Mouse (Mus musculus) neural tube, embryonic 11.5 days (tissue): ENCODE results near the gene Tmeff2. TPM values are rescaled to one million over a fixed set of nuclear protein-coding genes. Genes with fewer than 3 reads are reported as not detected.

Source experiments
- ATAC-seq: fragments of 200-750 bp; cut with Nextera tagmentation; 2 replicates; pipeline ENCODE4 v1.8.0; 2017; ENCODE audit warnings: moderate number of reproducible peaks, mild to moderate bottlenecking, moderate TSS enrichment, moderate library complexity; ENCODE audit not compliant: insufficient read depth, low FRiP score, low TSS enrichment
- DNase-seq: peaks from one replicate; pipeline ENCODE4 v3.0.0-alpha.2; 2015; ENCODE audit warnings: low spot score
- H3K27ac ChIP-seq: fragments of 300-500 bp; sonication (generic); 2 replicates; pipeline ENCODE4 v1.5.1; 2014; ENCODE audit warnings: low read depth, mild to moderate bottlenecking, low read length
- H3K27me3 ChIP-seq: fragments of 300-500 bp; sonication (generic); 2 replicates; pipeline ENCODE4 v1.6.1; 2014; ENCODE audit warnings: mild to moderate bottlenecking, low read length, mixed read lengths; ENCODE audit not compliant: control insufficient read depth, insufficient read depth
- H3K36me3 ChIP-seq: fragments of 300-500 bp; sonication (generic); 2 replicates; pipeline ENCODE4 v1.6.1; 2014; ENCODE audit warnings: mild to moderate bottlenecking, low read length, moderate library complexity, mixed read lengths; ENCODE audit not compliant: control insufficient read depth, insufficient read depth
- H3K4me1 ChIP-seq: fragments of 300-500 bp; sonication (generic); 2 replicates; pipeline ENCODE4 v1.6.1; 2014; ENCODE audit warnings: low read length, mixed read lengths; ENCODE audit not compliant: control insufficient read depth, insufficient read depth
- H3K4me2 ChIP-seq: fragments of 300-500 bp; sonication (generic); 2 replicates; pipeline ENCODE4 v1.6.1; 2014; ENCODE audit warnings: low read depth, mild to moderate bottlenecking, moderate library complexity
- H3K4me3 ChIP-seq: fragments of 300-500 bp; sonication (generic); 2 replicates; pipeline ENCODE4 v1.5.1; 2014; ENCODE audit warnings: low read depth, low read length
- H3K9ac ChIP-seq: fragments of 300-500 bp; sonication (generic); 2 replicates; pipeline ENCODE4 v1.6.1; 2014; ENCODE audit warnings: mild to moderate bottlenecking, low read length
- H3K9me3 ChIP-seq: fragments of 300-500 bp; sonication (generic); 2 replicates; pipeline ENCODE4 v1.6.1; 2016; ENCODE audit warnings: low read length; ENCODE audit not compliant: control insufficient read depth
- WGBS: fragments of 180-500 bp; shearing (Covaris S2); extraction: QIAGEN DNeasy Blood & Tissue Kit; methylation state at CpG from one replicate; pipeline ENCODE4 v1.1.7; 2014; 5-methylcytosine and 5-hydroxymethylcytosine counted together
- polyA plus RNA-seq: library from polyadenylated mRNA; unstranded; fragments of >200 nt; fragmentation: Nextera tagmentation; extraction: Ambion mirVana; gene quantifications from 2 replicates; pipeline ENCODE4 v1.2.1, GENCODE M21; 2014

Gene Tmeff2
- polyA plus RNA-seq, 1 experiment from 2014 or later: 32.9 TPM

DNA sequence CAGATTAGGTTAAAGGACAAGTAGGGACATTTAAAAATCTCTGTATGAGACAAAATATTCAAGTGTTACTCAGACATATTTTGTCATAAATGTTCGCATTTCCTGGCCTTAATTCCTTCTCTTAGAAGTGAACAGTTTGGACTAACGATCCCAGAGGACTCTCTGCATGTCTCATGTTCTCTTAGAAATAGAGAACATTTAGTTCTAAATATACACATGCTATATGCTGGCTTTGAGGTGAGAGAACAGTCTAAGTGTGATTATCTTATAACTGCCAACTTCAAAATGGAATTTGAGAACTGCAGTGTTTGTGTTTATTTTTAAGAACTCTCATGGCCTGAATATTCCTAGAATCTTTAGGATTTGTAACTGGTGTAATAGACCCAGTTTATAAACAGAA is 69.2 kb downstream of the Tmeff2 start:
- ATAC-seq: no peak
- H3K4me2 ChIP-seq: no peak overlapping the region
- no peaks in the 10 kb centered on the region for H3K9me3 ChIP-seq
- H3K4me1 ChIP-seq: no peaks in the 10 kb centered on the region
- H3K36me3 ChIP-seq: no peaks in the 10 kb centered on the region
- H3K9ac ChIP-seq: no peak overlapping the region
- H3K27me3 ChIP-seq: no peaks in the 10 kb centered on the region
- DNase-seq: no peak
- WGBS: 90% methylated on average over 2 of the region's 2 CpGs
- H3K4me3 ChIP-seq: no peak overlapping the region
- H3K27ac ChIP-seq: no peak overlapping the region

DNA sequence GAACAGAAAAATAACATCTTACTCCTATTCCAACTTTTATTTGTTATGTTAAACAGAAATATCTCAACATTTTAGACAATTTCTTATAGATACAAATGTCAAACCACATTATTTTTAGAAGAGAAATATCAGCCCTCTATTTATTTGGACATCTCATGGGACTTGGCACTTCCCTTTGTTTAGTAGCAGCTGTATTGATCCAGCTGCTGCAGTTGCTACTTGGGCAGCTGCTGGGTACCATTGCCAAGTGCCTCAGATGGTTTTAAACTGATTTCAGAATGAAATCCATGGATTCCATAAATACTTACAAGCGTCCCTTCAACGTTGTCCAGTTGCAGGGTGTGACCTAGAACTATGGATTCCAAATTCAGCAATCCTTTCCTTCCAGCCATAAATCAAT is 70.4 kb downstream of the Tmeff2 start:
- ATAC-seq: no peak
- Histone ChIP-seq H3K4me3 (no peak overlapping the region), H3K36me3 (no peaks in the 10 kb centered on the region), H3K4me1 (no peaks in the 10 kb centered on the region), H3K9me3 (no peaks in the 10 kb centered on the region), H3K27me3 (no peaks in the 10 kb centered on the region), H3K9ac (no peak overlapping the region), H3K27ac (no peak overlapping the region), H3K4me2 (no peak overlapping the region)
- DNase-seq: no peak
- 81% methylated on average over 2 of the region's 2 CpGs for WGBS

DNA sequence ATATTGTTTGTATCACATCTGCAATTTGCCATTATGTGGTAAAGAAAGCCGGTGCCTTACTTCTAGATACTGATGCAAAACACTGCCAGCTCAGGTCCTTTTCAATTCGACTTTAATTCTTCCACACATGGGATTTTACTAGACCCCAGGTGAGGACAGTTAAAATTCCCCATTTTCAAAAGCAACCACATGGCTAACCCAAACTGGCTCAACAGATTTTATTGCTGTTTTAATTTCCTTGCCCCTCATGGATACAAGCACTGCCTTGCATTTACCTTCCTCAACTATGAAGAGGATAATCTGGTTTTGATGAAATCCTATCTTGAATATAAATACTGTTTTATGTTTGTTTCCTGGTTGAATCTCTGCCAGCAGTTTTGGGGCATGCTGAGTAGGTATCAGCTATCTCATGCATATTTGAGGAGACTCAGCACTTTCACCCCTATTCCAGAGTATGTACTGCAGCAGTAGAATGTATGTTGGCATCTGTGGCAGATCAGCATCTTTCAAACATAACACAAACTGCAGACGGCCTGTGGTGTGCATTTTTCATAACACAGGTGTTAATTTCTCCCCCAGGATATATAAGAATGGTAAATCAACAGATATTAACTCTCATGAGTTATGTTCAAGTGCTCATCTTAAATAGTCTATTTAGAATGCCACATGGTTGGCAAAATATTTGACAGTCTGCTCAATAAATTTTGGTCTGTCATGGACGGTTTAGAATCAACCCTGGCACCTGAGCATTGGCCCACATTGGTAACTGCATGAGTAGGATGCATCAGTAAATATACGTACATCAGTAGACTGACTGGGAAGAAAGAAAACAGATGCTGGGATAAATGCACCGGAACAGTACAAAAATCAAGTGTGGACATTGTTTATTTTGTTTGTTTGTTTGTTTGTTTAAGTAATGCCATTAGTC is 72.3 kb downstream of the Tmeff2 start:
- Histone ChIP-seq H3K27ac (no peak overlapping the region), H3K9ac (no peak overlapping the region), H3K36me3 (no peaks in the 10 kb centered on the region), H3K27me3 (no peaks in the 10 kb centered on the region), H3K9me3 (no peaks in the 10 kb centered on the region), H3K4me3 (no peak overlapping the region), H3K4me1 (no peaks in the 10 kb centered on the region), H3K4me2 (no peak overlapping the region)
- ATAC-seq (no peak), DNase-seq (no peak)
- 83% methylated on average over 6 of the region's 6 CpGs for WGBS

DNA sequence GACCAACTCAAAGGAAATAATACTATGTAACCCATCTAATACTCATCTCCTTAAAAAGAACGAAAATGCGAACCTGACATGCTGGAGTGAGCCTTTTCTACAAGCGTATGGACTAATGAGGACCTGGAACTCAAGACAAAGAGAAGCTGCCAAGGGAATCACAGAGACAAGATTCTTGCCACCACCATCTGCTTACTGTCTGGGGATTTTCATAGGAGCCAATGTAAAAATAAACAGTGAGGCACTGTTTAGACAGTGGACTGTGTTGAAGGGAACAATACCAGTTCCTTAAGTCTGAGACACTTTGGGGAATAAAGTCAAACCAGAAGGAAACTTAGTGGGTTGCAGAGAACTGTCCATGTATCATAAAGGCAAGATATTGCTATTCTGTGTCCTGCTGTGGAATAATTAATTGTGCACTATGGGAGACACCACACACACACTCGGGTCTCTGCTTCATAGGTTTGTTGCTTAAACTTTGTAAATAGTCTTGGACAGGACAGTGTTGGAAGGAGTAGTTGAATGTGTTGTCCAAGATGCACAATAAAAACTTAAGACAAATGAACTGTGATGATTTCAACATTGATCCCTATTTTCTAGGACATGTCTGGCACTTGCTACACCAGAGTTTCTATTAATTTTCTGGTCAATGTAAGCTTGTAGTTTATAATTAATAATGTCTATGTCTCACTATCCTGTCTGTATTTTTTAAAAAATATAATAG is 79.1 kb downstream of the Tmeff2 start:
- Histone ChIP-seq H3K9ac (no peak overlapping the region), H3K4me2 (no peak overlapping the region), H3K27me3 (no peaks in the 10 kb centered on the region), H3K4me1 (no peaks in the 10 kb centered on the region), H3K4me3 (no peak overlapping the region), H3K36me3 (no peaks in the 10 kb centered on the region), H3K27ac (no peak overlapping the region), H3K9me3 (no peaks in the 10 kb centered on the region)
- ATAC-seq: no peak
- DNase-seq: no peak
- WGBS: 82% methylated on average over 4 of the region's 4 CpGs

DNA sequence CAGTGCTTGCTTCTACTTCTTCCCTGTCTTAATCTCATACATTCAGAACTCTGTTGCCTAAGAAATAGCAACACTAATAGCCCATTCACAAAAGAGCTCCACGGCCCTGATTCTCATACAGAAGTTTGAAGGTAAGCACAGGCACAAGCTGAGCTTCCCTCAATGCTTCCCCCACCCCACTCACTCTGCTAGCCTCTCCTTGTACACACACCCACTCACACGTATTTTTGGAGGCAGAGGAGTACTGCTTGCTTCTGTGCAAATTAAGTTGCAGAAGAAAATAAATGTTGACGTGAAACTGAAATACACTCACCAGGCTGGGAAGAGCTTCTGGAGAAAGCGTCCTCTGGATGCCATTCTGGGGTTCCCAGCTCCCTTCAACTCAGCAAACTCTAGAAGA is 80.1 kb downstream of the Tmeff2 start:
- H3K36me3 ChIP-seq: no peaks in the 10 kb centered on the region
- DNase-seq: no peak
- ATAC-seq: no peak
- H3K4me3 ChIP-seq: no peak overlapping the region
- WGBS: 84% methylated on average over 4 of the region's 4 CpGs
- H3K9ac ChIP-seq: no peak overlapping the region
- H3K9me3 ChIP-seq: no peaks in the 10 kb centered on the region
- H3K4me2 ChIP-seq: no peak overlapping the region
- H3K4me1 ChIP-seq: no peaks in the 10 kb centered on the region
- no peak overlapping the region for H3K27ac ChIP-seq
- H3K27me3 ChIP-seq: no peaks in the 10 kb centered on the region

DNA sequence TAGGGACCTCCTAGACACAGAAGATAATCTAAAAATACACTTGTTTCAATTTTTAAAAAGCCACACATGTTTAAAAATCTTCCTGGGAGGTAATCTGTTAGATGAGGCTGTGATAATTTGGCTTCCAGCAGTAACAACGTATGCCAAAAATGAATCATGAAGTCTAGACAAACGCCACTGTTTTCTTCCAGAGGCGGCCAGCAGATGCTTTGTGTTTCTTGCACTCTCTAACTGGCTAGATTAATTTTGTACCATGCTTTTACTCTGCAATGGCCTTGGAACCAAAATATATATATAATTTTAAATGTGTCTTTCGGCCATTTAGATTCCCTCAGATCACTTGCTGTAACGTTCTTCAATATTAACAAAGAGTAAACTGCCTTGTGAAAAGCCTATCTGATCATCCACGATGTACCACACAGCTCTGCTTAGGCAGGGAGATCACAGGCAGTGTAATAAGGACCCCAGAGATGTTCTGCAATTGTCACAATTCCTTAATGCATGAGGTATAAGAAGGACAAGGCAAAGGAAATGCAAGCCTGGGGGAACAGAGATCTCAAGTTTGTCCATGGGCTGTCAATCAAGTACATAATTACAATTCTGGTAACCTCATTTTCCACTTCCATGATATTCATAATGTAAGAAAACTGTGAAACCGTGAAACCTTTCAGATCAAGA is 80.8 kb downstream of the Tmeff2 start:
- H3K4me1 ChIP-seq: no peaks in the 10 kb centered on the region
- no peak overlapping the region for H3K4me3 ChIP-seq
- no peak overlapping the region for H3K9ac ChIP-seq
- H3K9me3 ChIP-seq: no peaks in the 10 kb centered on the region
- no peak overlapping the region for H3K27ac ChIP-seq
- 92% methylated on average over 7 of the region's 7 CpGs for WGBS
- ATAC-seq (no peak), DNase-seq (no peak)
- H3K4me2 ChIP-seq: no peak overlapping the region
- no peaks in the 10 kb centered on the region for H3K36me3 ChIP-seq
- no peaks in the 10 kb centered on the region for H3K27me3 ChIP-seq

DNA sequence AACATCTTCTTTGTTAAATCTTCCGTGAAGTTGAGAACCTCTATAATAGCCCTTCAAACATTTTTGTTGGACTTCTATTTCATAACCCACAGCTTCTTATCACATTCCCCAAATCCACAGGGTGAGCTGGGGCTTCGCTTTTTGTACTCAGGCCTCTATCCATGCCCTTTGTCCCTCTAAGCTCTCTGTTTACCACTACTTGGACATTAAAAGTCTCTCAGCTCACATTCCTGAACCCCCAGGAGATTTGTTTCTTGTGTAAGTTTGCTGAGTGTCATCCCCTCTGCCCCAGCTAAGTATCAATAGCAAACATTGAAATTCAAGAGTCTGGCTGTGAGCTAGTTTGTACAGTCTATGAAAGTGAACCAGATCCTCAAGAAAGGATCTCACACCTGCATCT is 90.2 kb downstream of the Tmeff2 start:
- WGBS: 74% methylated on average over 2 of the region's 2 CpGs
- H3K27me3 ChIP-seq: no peaks in the 10 kb centered on the region
- no peak overlapping the region for H3K4me2 ChIP-seq
- H3K9me3 ChIP-seq: no peaks in the 10 kb centered on the region
- no peak overlapping the region for H3K27ac ChIP-seq
- H3K4me1 ChIP-seq: no peaks in the 10 kb centered on the region
- no peak for ATAC-seq
- H3K36me3 ChIP-seq: no peaks in the 10 kb centered on the region
- no peak overlapping the region for H3K4me3 ChIP-seq
- no peak overlapping the region for H3K9ac ChIP-seq
- no peak for DNase-seq

DNA sequence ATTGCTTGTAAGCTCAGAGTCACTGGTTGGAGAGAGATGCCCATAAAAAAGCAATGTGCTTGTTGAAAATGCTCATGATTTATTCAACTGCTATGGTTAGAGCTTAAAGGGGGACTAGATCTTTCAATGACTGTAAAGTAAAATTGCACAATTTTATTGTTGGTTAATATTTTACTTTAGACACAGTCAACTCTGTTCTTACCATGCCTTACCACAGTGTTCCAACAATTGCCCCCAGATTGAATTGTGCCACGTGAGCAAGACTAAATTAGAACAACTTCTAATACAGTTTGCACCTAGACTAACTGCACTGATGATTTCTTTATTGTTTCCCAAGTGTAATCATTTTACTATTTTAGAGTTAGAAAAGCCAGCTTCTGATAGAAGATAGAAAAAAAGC is 94.1 kb downstream of the Tmeff2 start:
- Histone ChIP-seq H3K4me2 (no peak overlapping the region), H3K4me3 (no peak overlapping the region), H3K9me3 (no peaks in the 10 kb centered on the region), H3K27me3 (no peaks in the 10 kb centered on the region), H3K36me3 (no peaks in the 10 kb centered on the region), H3K9ac (no peak overlapping the region), H3K27ac (no peak overlapping the region), H3K4me1 (no peaks in the 10 kb centered on the region)
- ATAC-seq (no peak), DNase-seq (no peak)
- WGBS: 85% methylated on average over 1 of the region's 1 CpGs
